Mouse (Mus musculus) brain, embryonic 14.5 days (tissue): Measurements from ENCODE around the gene Prorsd1. TPM values are rescaled to one million over a fixed set of nuclear protein-coding genes. Genes with fewer than 3 reads are reported as not detected.
"Not testable (repeated sequence)": the region's sequence is repeated elsewhere in the genome, so short reads cannot be mapped to it uniquely, and the experiment has no call there.

Source experiments
- DNase-seq: peaks from one replicate; pipeline ENCODE4 v3.0.0-alpha.2; 2011; ENCODE audit warnings: low read depth
- CTCF ChIP-seq: fragments of 200-500 bp; IDR thresholded peaks from 2 replicates; pipeline ENCODE4 v1.5.1; 2012; ENCODE audit warnings: inconsistent platforms, mild to moderate bottlenecking, moderate library complexity, borderline replicate concordance; ENCODE audit not compliant: insufficient read depth, insufficient read length; ENCODE audit errors: extremely low read depth
- POLR2A ChIP-seq: fragments of 200-500 bp; IDR thresholded peaks from 2 replicates; pipeline ENCODE4 v1.6.1; 2012; ENCODE audit warnings: mild to moderate bottlenecking, inconsistent platforms, borderline replicate concordance; ENCODE audit not compliant: poor library complexity, insufficient read depth, insufficient read length, severe bottlenecking; ENCODE audit errors: extremely low read depth
- polyA plus RNA-seq: library from polyadenylated mRNA; depleted of rRNA; stranded (reverse); fragments of >200 nt; gene quantifications from 2 replicates; pipeline ENCODE4 v1.2.3, GENCODE M21; 2012; rRNA removed

Prorsd1 gene
- 4.6 TPM in 2 replicates for polyA plus RNA-seq

- no peak for TF ChIP-seq CTCF
- TF ChIP-seq POLR2A: no peak
- peak; percentile 95 for DNase-seq
These were observed at the start of gene Prorsd1 for GRCm38 (mm10) chr11:29514682-29515412. Prorsd1 (minus strand) TSS chr11:29515033.

GRCm38 (mm10) chr11:29563406-29563805, 48.6 kb upstream of the Prorsd1 start:
- TF ChIP-seq CTCF (no peak), POLR2A (no peak)
- DNase-seq: no peak

GRCm38 (mm10) chr11:29560990-29561389, 46.2 kb upstream of the Prorsd1 start:
- DNase-seq: no peak
- TF ChIP-seq POLR2A (no peak), CTCF (no peak)

- no peak for DNase-seq
- TF ChIP-seq POLR2A (no peak), CTCF (no peak)
These were observed 45.6 kb upstream of the Prorsd1 start for GRCm38 (mm10) chr11:29560452-29560851.

- TF ChIP-seq POLR2A (no peak), CTCF (no peak)
- DNase-seq: no peak
These were observed 34.6 kb upstream of the Prorsd1 start for GRCm38 (mm10) chr11:29549425-29549778.

GRCm38 (mm10) chr11:29548504-29549424, 33.9 kb upstream of the Prorsd1 start:
- TF ChIP-seq POLR2A: no peak
- no peak for TF ChIP-seq CTCF
- no peak for DNase-seq

- DNase-seq: peak; percentile 97
- TF ChIP-seq POLR2A: peak; percentile 60; the same call in 1 of the 2 replicates
- TF ChIP-seq CTCF: peak; percentile 5; the same call in 1 of the 2 replicates
These were observed 33.1 kb upstream of the Prorsd1 start, which contains the start of the genes Clhc1 and Rps27a for GRCm38 (mm10) chr11:29547752-29548503. Clhc1 (plus strand) TSS chr11:29547950. Rps27a (minus strand) TSS chr11:29548109.

- no peak for DNase-seq
- TF ChIP-seq POLR2A: no peak
- no peak for TF ChIP-seq CTCF
These were observed 32.5 kb upstream of the Prorsd1 start for GRCm38 (mm10) chr11:29547249-29547751.

- TF ChIP-seq POLR2A: no peak
- no peak for TF ChIP-seq CTCF
- no peak for DNase-seq
These were observed 31.9 kb upstream of the Prorsd1 start for GRCm38 (mm10) chr11:29546762-29547161.

GRCm38 (mm10) chr11:29546297-29546696, 31.5 kb upstream of the Prorsd1 start:
- not testable (repeated sequence) for DNase-seq

- DNase-seq: not testable (repeated sequence)
These were observed 30.4 kb upstream of the Prorsd1 start for GRCm38 (mm10) chr11:29545150-29545752.
